Comparison of ENCODE assay signal across 17 mouse cellular contexts in genomic region chr5:51196393-51197347, GRCm38 (mm10).
DNase-seq lines count a peak whose midpoint lies in the region; ATAC-seq and TF ChIP-seq lines count a peak whose summit lies in the region.
"Had no signal": no experiment of that assay in that cellular context is flagged by ENCODE, and none has a peak within 500 bp of the region (broad histone marks: within the 10 kb centered on the region; RNA-seq: fewer than 3 reads in every experiment).

No protein-coding gene starts in this region.

- no peak for DNase-seq in forebrain, embryonic 11.5 days (ENCODE audit: low spot score)
- DNase-seq in limb, embryonic 14.5 days (ENCODE audit: low spot score), result peak; percentile 5
- DNase-seq in limb, embryonic 10.5 days (ENCODE audit: low spot score), result no peak
- no peak for DNase-seq in midbrain, embryonic 10.5 days (ENCODE audit: low spot score)
- no peak for DNase-seq in stomach, postnatal 0 days (ENCODE audit: low spot score)
- DNase-seq in kidney, adult 11 months, result no peak
- DNase-seq: adrenal gland, postnatal 25 days; cerebellum, adult 11 months; cerebellum, postnatal 36 days; heart, adult 2 months; kidney, postnatal 36 days had no signal

- H3K9ac ChIP-seq in forebrain, embryonic 13.5 days, result no peak overlapping the region
- H3K9ac ChIP-seq in forebrain, embryonic 11.5 days (ENCODE audit: low read length), result no peak overlapping the region
- H3K9ac ChIP-seq in limb, embryonic 14.5 days (ENCODE audit: low read depth, low read length, severe bottlenecking), result no peak overlapping the region
- H3K9ac ChIP-seq in neural tube, embryonic 14.5 days (replicated peaks; ENCODE audit: low read depth, low read length), result no peak overlapping the region
- H3K9ac ChIP-seq in stomach, postnatal 0 days (ENCODE audit: low read length), result no peak overlapping the region
- H3K9ac ChIP-seq: intestine, embryonic 15.5 days; liver, embryonic 12.5 days; lung, embryonic 15.5 days had no signal

- H3K27me3 ChIP-seq in forebrain, embryonic 13.5 days, result no peaks in the 10 kb centered on the region
- no peaks in the 10 kb centered on the region for H3K27me3 ChIP-seq in forebrain, embryonic 11.5 days (ENCODE audit: control insufficient read depth, insufficient read depth, low read length)
- no peaks in the 10 kb centered on the region for H3K27me3 ChIP-seq in limb, embryonic 14.5 days (ENCODE audit: control insufficient read depth, insufficient read depth, low read length)
- H3K27me3 ChIP-seq in limb, embryonic 10.5 days (ENCODE audit: low read depth, poor library complexity, severe bottlenecking), result no peaks in the 10 kb centered on the region
- H3K27me3 ChIP-seq in midbrain, embryonic 10.5 days (ENCODE audit: low read depth, poor library complexity, severe bottlenecking), result no peaks in the 10 kb centered on the region
- H3K27me3 ChIP-seq in neural tube, embryonic 14.5 days (ENCODE audit: control insufficient read depth, insufficient read depth, low read length), result no peaks in the 10 kb centered on the region
- H3K27me3 ChIP-seq in stomach, postnatal 0 days (ENCODE audit: control insufficient read depth, insufficient read depth, low read length), result no peaks in the 10 kb centered on the region
- H3K27me3 ChIP-seq: intestine, embryonic 15.5 days; liver, embryonic 12.5 days; lung, embryonic 15.5 days had no signal

- H3K27ac ChIP-seq in forebrain, embryonic 13.5 days, result no peak overlapping the region
- H3K27ac ChIP-seq in forebrain, embryonic 11.5 days (ENCODE audit: low read depth, low read length), result no peak overlapping the region
- H3K27ac ChIP-seq in limb, embryonic 14.5 days (replicated peaks; ENCODE audit: low read depth, low read length), result no peak overlapping the region
- H3K27ac ChIP-seq in limb, embryonic 10.5 days, result no peak overlapping the region
- H3K27ac ChIP-seq in midbrain, embryonic 10.5 days (replicated peaks), result 0 out of 2 replicates have a peak overlapping the region, but pooled peaks have one; percentile 23
- H3K27ac ChIP-seq in neural tube, embryonic 14.5 days (ENCODE audit: low read depth, low read length), result no peak overlapping the region
- no peak overlapping the region for H3K27ac ChIP-seq in stomach, postnatal 0 days (replicated peaks)
- H3K27ac ChIP-seq: heart, adult 2 months; intestine, embryonic 15.5 days; liver, embryonic 12.5 days; lung, embryonic 15.5 days had no signal

- peaks cover 14% of the 10 kb centered on the region for H3K4me1 ChIP-seq in forebrain, embryonic 13.5 days
- H3K4me1 ChIP-seq in forebrain, embryonic 11.5 days (replicated peaks; ENCODE audit: control insufficient read depth, insufficient read depth, low read length), result no peaks in the 10 kb centered on the region
- no peaks in the 10 kb centered on the region for H3K4me1 ChIP-seq in limb, embryonic 14.5 days (ENCODE audit: control insufficient read depth, insufficient read depth, low read length)
- H3K4me1 ChIP-seq in limb, embryonic 10.5 days, result no peaks in the 10 kb centered on the region
- H3K4me1 ChIP-seq in midbrain, embryonic 10.5 days, result peaks cover 6% of the 10 kb centered on the region; the same call in 1 of the 2 replicates
- H3K4me1 ChIP-seq in neural tube, embryonic 14.5 days (ENCODE audit: control insufficient read depth, insufficient read depth, low read length), result no peaks in the 10 kb centered on the region
- no peaks in the 10 kb centered on the region for H3K4me1 ChIP-seq in stomach, postnatal 0 days (replicated peaks; ENCODE audit: control insufficient read depth, insufficient read depth)
- H3K4me1 ChIP-seq: intestine, embryonic 15.5 days; liver, embryonic 12.5 days; lung, embryonic 15.5 days had no signal

- no peaks in the 10 kb centered on the region for H3K36me3 ChIP-seq in forebrain, embryonic 13.5 days (ENCODE audit: poor library complexity, severe bottlenecking)
- no peaks in the 10 kb centered on the region for H3K36me3 ChIP-seq in forebrain, embryonic 11.5 days (ENCODE audit: control insufficient read depth, insufficient read depth, low read length)
- no peaks in the 10 kb centered on the region for H3K36me3 ChIP-seq in limb, embryonic 14.5 days (ENCODE audit: control insufficient read depth, insufficient read depth, low read length)
- no peaks in the 10 kb centered on the region for H3K36me3 ChIP-seq in limb, embryonic 10.5 days
- no peaks in the 10 kb centered on the region for H3K36me3 ChIP-seq in midbrain, embryonic 10.5 days
- H3K36me3 ChIP-seq in neural tube, embryonic 14.5 days (ENCODE audit: control insufficient read depth, insufficient read depth, low read length), result no peaks in the 10 kb centered on the region
- H3K36me3 ChIP-seq in stomach, postnatal 0 days (ENCODE audit: control insufficient read depth, insufficient read depth, low read length), result no peaks in the 10 kb centered on the region
- H3K36me3 ChIP-seq: intestine, embryonic 15.5 days; liver, embryonic 12.5 days; lung, embryonic 15.5 days had no signal

- no peak overlapping the region for H3K4me3 ChIP-seq in forebrain, embryonic 13.5 days
- no peak overlapping the region for H3K4me3 ChIP-seq in forebrain, embryonic 11.5 days (ENCODE audit: low read depth, low read length)
- H3K4me3 ChIP-seq in limb, embryonic 14.5 days (replicated peaks; ENCODE audit: low read length), result no peak overlapping the region
- H3K4me3 ChIP-seq in limb, embryonic 10.5 days, result no peak overlapping the region
- H3K4me3 ChIP-seq in midbrain, embryonic 10.5 days, result no peak overlapping the region
- no peak overlapping the region for H3K4me3 ChIP-seq in neural tube, embryonic 14.5 days (ENCODE audit: low read depth, low read length)
- no peak overlapping the region for H3K4me3 ChIP-seq in stomach, postnatal 0 days (ENCODE audit: low read depth, low read length)
- H3K4me3 ChIP-seq: heart, adult 2 months; intestine, embryonic 15.5 days; liver, embryonic 12.5 days; lung, embryonic 15.5 days had no signal

- WGBS in forebrain, embryonic 13.5 days, result 17% methylated on average over 4 of the region's 4 CpGs
- WGBS in forebrain, embryonic 11.5 days, result 46% methylated on average over 4 of the region's 4 CpGs
- WGBS in limb, embryonic 14.5 days, result 76% methylated on average over 4 of the region's 4 CpGs
- WGBS in limb, embryonic 10.5 days, result 81% methylated on average over 4 of the region's 4 CpGs
- WGBS in midbrain, embryonic 10.5 days, result 55% methylated on average over 4 of the region's 4 CpGs
- 34% methylated on average over 4 of the region's 4 CpGs for WGBS in neural tube, embryonic 14.5 days
- WGBS in stomach, postnatal 0 days, result 36% methylated on average over 4 of the region's 4 CpGs

- H3K9me3 ChIP-seq in forebrain, embryonic 13.5 days (replicated peaks), result no peaks in the 10 kb centered on the region
- no peaks in the 10 kb centered on the region for H3K9me3 ChIP-seq in forebrain, embryonic 11.5 days (ENCODE audit: control insufficient read depth, low read length)
- H3K9me3 ChIP-seq in limb, embryonic 14.5 days (ENCODE audit: control insufficient read depth, low read length), result no peaks in the 10 kb centered on the region
- H3K9me3 ChIP-seq in limb, embryonic 10.5 days (replicated peaks), result no peaks in the 10 kb centered on the region
- H3K9me3 ChIP-seq in midbrain, embryonic 10.5 days (replicated peaks), result no peaks in the 10 kb centered on the region
- no peaks in the 10 kb centered on the region for H3K9me3 ChIP-seq in neural tube, embryonic 14.5 days (ENCODE audit: control insufficient read depth, low read length)
- no peaks in the 10 kb centered on the region for H3K9me3 ChIP-seq in stomach, postnatal 0 days (ENCODE audit: control insufficient read depth, low read length)
- H3K9me3 ChIP-seq: intestine, embryonic 15.5 days; liver, embryonic 12.5 days; lung, embryonic 15.5 days had no signal

- no peak for TF ChIP-seq CTCF in stomach, postnatal 0 days (IDR thresholded peaks at IDR 0.05; ENCODE audit: low read depth)

- no peak overlapping the region for H3K4me2 ChIP-seq in forebrain, embryonic 13.5 days
- H3K4me2 ChIP-seq in forebrain, embryonic 11.5 days (ENCODE audit: low read depth, low read length, severe bottlenecking), result no peak overlapping the region
- H3K4me2 ChIP-seq in limb, embryonic 14.5 days (replicated peaks; ENCODE audit: low read depth, low read length, severe bottlenecking), result no peak overlapping the region
- no peak overlapping the region for H3K4me2 ChIP-seq in neural tube, embryonic 14.5 days (ENCODE audit: low read depth, low read length)
- H3K4me2 ChIP-seq in stomach, postnatal 0 days (replicated peaks; ENCODE audit: low read depth), result no peak overlapping the region
- H3K4me2 ChIP-seq: intestine, embryonic 15.5 days; liver, embryonic 12.5 days; lung, embryonic 15.5 days had no signal

- no peak for TF ChIP-seq EP300 in stomach, postnatal 0 days (optimal IDR thresholded peaks at IDR 0.05)

- ATAC-seq in forebrain, embryonic 13.5 days, result peak; percentile 65; the same call in 1 of the 2 replicates
- no peak for ATAC-seq in forebrain, embryonic 11.5 days (replicated peaks; ENCODE audit: low FRiP score)
- no peak for ATAC-seq in limb, embryonic 14.5 days (ENCODE audit: low FRiP score, low read depth)
- ATAC-seq in neural tube, embryonic 14.5 days (ENCODE audit: low read depth), result peak; percentile 85
- ATAC-seq in stomach, postnatal 0 days (ENCODE audit: low FRiP score, low TSS enrichment), result no peak
- ATAC-seq: activated CD4-positive, CD25-positive, alpha-beta regulatory T cell, adult 4 months; intestine, embryonic 15.5 days; liver, embryonic 12.5 days had no signal

- no peak for TF ChIP-seq POLR2A in limb, embryonic 14.5 days (IDR thresholded peaks at IDR 0.05; ENCODE audit: borderline replicate concordance, extremely low read depth, insufficient read depth, insufficient read length)

Comparison
In these comparisons a context has a peak if more than half of its experiments do, and no peak if none do; other contexts are left out.
1. ATAC-seq: peak in forebrain, embryonic 13.5 days (single experiment) and neural tube, embryonic 14.5 days (single experiment); none in forebrain, embryonic 11.5 days (single experiment), limb, embryonic 14.5 days (single experiment) and stomach, postnatal 0 days (single experiment).